Mouse (Mus musculus): Measurements from ENCODE around the gene Ift88. TPM values are rescaled to one million over a fixed set of nuclear protein-coding genes. Genes with fewer than 3 reads are reported as not detected.
A peak's percentile ranks its signal among the peaks of the same experiment; 100 is the strongest.

Ift88 gene
- polyA plus RNA-seq, 1 experiment from 2014 or later, result 13.0 TPM

- Histone ChIP-seq H3K9ac (ENCODE audit: low read length) (no peak overlapping the region), H3K27me3 (replicated peaks; ENCODE audit: control insufficient read depth, insufficient read depth, low read length) (no peaks in the 10 kb centered on the region), H3K9me3 (ENCODE audit: control insufficient read depth, low read length) (peaks cover 2% of the 10 kb centered on the region; the same call in 1 of the 2 replicates), H3K27ac (ENCODE audit: low read depth) (peak overlapping the region; percentile 80), H3K36me3 (ENCODE audit: control insufficient read depth, insufficient read depth, low read length) (no peaks in the 10 kb centered on the region), H3K4me2 (ENCODE audit: low read length) (no peak overlapping the region), H3K4me3 (ENCODE audit: low read depth, low read length) (no peak overlapping the region), H3K4me1 (replicated peaks; ENCODE audit: control insufficient read depth, insufficient read depth, low read length) (peaks cover 22% of the 10 kb centered on the region; the same call in 1 of the 2 replicates)
- DNase-seq (ENCODE audit: low spot score) (no peak), ATAC-seq (replicated peaks; ENCODE audit: low FRiP score, low TSS enrichment, low read depth) (no peak)
- WGBS, result 29% methylated on average over 16 of the region's 16 CpGs
Measured at GRCm38 (mm10) chr14:57537261-57538015, 113.6 kb downstream of the Ift88 start.

- H3K4me2 ChIP-seq (ENCODE audit: low read length), result no peak overlapping the region
- H3K9me3 ChIP-seq (ENCODE audit: control insufficient read depth, low read length), result peaks cover 2% of the 10 kb centered on the region; the same call in 1 of the 2 replicates
- ATAC-seq (replicated peaks; ENCODE audit: low FRiP score, low TSS enrichment, low read depth) (no peak), DNase-seq (ENCODE audit: low spot score) (no peak)
- peaks cover 13% of the 10 kb centered on the region; the same call in 1 of the 2 replicates for H3K4me1 ChIP-seq (replicated peaks; ENCODE audit: control insufficient read depth, insufficient read depth, low read length)
- H3K9ac ChIP-seq (ENCODE audit: low read length), result no peak overlapping the region
- no peak overlapping the region for H3K4me3 ChIP-seq (ENCODE audit: low read depth, low read length)
- 73% methylated on average over 11 of the region's 11 CpGs for WGBS
- no peak overlapping the region for H3K27ac ChIP-seq (ENCODE audit: low read depth)
- H3K36me3 ChIP-seq (ENCODE audit: control insufficient read depth, insufficient read depth, low read length), result no peaks in the 10 kb centered on the region
- H3K27me3 ChIP-seq (replicated peaks; ENCODE audit: control insufficient read depth, insufficient read depth, low read length), result no peaks in the 10 kb centered on the region
Measured at GRCm38 (mm10) chr14:57540683-57541082, 116.8 kb downstream of the Ift88 start.

- Histone ChIP-seq H3K27ac (ENCODE audit: low read depth) (no peak overlapping the region), H3K27me3 (replicated peaks; ENCODE audit: control insufficient read depth, insufficient read depth, low read length) (no peaks in the 10 kb centered on the region), H3K9ac (ENCODE audit: low read length) (no peak overlapping the region), H3K4me2 (ENCODE audit: low read length) (no peak overlapping the region), H3K4me1 (replicated peaks; ENCODE audit: control insufficient read depth, insufficient read depth, low read length) (peaks cover 5% of the 10 kb centered on the region; the same call in 1 of the 2 replicates), H3K4me3 (ENCODE audit: low read depth, low read length) (no peak overlapping the region), H3K9me3 (ENCODE audit: control insufficient read depth, low read length) (peaks cover 2% of the 10 kb centered on the region; the same call in 1 of the 2 replicates), H3K36me3 (ENCODE audit: control insufficient read depth, insufficient read depth, low read length) (no peaks in the 10 kb centered on the region)
- DNase-seq (ENCODE audit: low spot score) (no peak), ATAC-seq (replicated peaks; ENCODE audit: low FRiP score, low TSS enrichment, low read depth) (no peak)
- 78% methylated on average over 34 of the region's 34 CpGs for WGBS
Measured at GRCm38 (mm10) chr14:57542231-57542630, 118.4 kb downstream of the Ift88 start.

- Histone ChIP-seq H3K4me2 (ENCODE audit: low read length) (no peak overlapping the region), H3K27ac (ENCODE audit: low read depth) (no peak overlapping the region), H3K9ac (ENCODE audit: low read length) (no peak overlapping the region), H3K27me3 (replicated peaks; ENCODE audit: control insufficient read depth, insufficient read depth, low read length) (no peaks in the 10 kb centered on the region), H3K4me3 (ENCODE audit: low read depth, low read length) (no peak overlapping the region), H3K4me1 (replicated peaks; ENCODE audit: control insufficient read depth, insufficient read depth, low read length) (no peaks in the 10 kb centered on the region; the same call in 1 of the 2 replicates), H3K36me3 (ENCODE audit: control insufficient read depth, insufficient read depth, low read length) (no peaks in the 10 kb centered on the region), H3K9me3 (ENCODE audit: control insufficient read depth, low read length) (peaks cover 2% of the 10 kb centered on the region; the same call in 1 of the 2 replicates)
- WGBS, result 89% methylated on average over 13 of the region's 13 CpGs
- DNase-seq (ENCODE audit: low spot score), result no peak
- ATAC-seq (replicated peaks; ENCODE audit: low FRiP score, low TSS enrichment, low read depth), result no peak
Measured at GRCm38 (mm10) chr14:57543420-57544039, 119.7 kb downstream of the Ift88 start.

GRCm38 (mm10) chr14:57545526-57545925 is 121.7 kb downstream of the Ift88 start:
- H3K27me3 ChIP-seq (replicated peaks; ENCODE audit: control insufficient read depth, insufficient read depth, low read length), result no peaks in the 10 kb centered on the region
- no peak for DNase-seq (ENCODE audit: low spot score)
- peaks cover 2% of the 10 kb centered on the region; the same call in 1 of the 2 replicates for H3K9me3 ChIP-seq (ENCODE audit: control insufficient read depth, low read length)
- H3K9ac ChIP-seq (ENCODE audit: low read length), result no peak overlapping the region
- whole genome bisulfite sequencing, result 81% methylated on average over 17 of the region's 17 CpGs
- no peak overlapping the region for H3K4me2 ChIP-seq (ENCODE audit: low read length)
- peaks cover 10% of the 10 kb centered on the region; the same call in 1 of the 2 replicates for H3K36me3 ChIP-seq (ENCODE audit: control insufficient read depth, insufficient read depth, low read length)
- H3K4me1 ChIP-seq (replicated peaks; ENCODE audit: control insufficient read depth, insufficient read depth, low read length), result no peaks in the 10 kb centered on the region; the same call in 1 of the 2 replicates
- H3K27ac ChIP-seq (ENCODE audit: low read depth), result peak overlapping the region; percentile 84; the same call in 1 of the 2 replicates
- no peak overlapping the region for H3K4me3 ChIP-seq (ENCODE audit: low read depth, low read length)
- ATAC-seq (replicated peaks; ENCODE audit: low FRiP score, low TSS enrichment, low read depth), result no peak

GRCm38 (mm10) chr14:57546131-57546530 is 122.3 kb downstream of the Ift88 start:
- Histone ChIP-seq H3K27ac (ENCODE audit: low read depth) (peak overlapping the region; percentile 84), H3K4me3 (ENCODE audit: low read depth, low read length) (no peak overlapping the region), H3K4me2 (ENCODE audit: low read length) (no peak overlapping the region), H3K9ac (ENCODE audit: low read length) (no peak overlapping the region), H3K9me3 (ENCODE audit: control insufficient read depth, low read length) (peaks cover 2% of the 10 kb centered on the region; the same call in 1 of the 2 replicates), H3K4me1 (replicated peaks; ENCODE audit: control insufficient read depth, insufficient read depth, low read length) (no peaks in the 10 kb centered on the region; the same call in 1 of the 2 replicates), H3K36me3 (ENCODE audit: control insufficient read depth, insufficient read depth, low read length) (peaks cover 10% of the 10 kb centered on the region; the same call in 1 of the 2 replicates), H3K27me3 (replicated peaks; ENCODE audit: control insufficient read depth, insufficient read depth, low read length) (no peaks in the 10 kb centered on the region)
- WGBS, result 81% methylated on average over 8 of the region's 8 CpGs
- DNase-seq (ENCODE audit: low spot score) (no peak), ATAC-seq (replicated peaks; ENCODE audit: low FRiP score, low TSS enrichment, low read depth) (no peak)

- ATAC-seq (replicated peaks; ENCODE audit: low FRiP score, low TSS enrichment, low read depth) (peak; percentile 83), DNase-seq (ENCODE audit: low spot score) (peak; percentile 78)
- Histone ChIP-seq H3K9ac (ENCODE audit: low read length) (no peak overlapping the region), H3K36me3 (ENCODE audit: control insufficient read depth, insufficient read depth, low read length) (peaks cover 10% of the 10 kb centered on the region; the same call in 1 of the 2 replicates), H3K27ac (ENCODE audit: low read depth) (peak overlapping the region; percentile 84), H3K4me2 (ENCODE audit: low read length) (no peak overlapping the region), H3K27me3 (replicated peaks; ENCODE audit: control insufficient read depth, insufficient read depth, low read length) (no peaks in the 10 kb centered on the region), H3K9me3 (ENCODE audit: control insufficient read depth, low read length) (peaks cover 2% of the 10 kb centered on the region; the same call in 1 of the 2 replicates), H3K4me3 (ENCODE audit: low read depth, low read length) (no peak overlapping the region), H3K4me1 (replicated peaks; ENCODE audit: control insufficient read depth, insufficient read depth, low read length) (no peaks in the 10 kb centered on the region; the same call in 1 of the 2 replicates)
- WGBS, result 12% methylated on average over 13 of the region's 13 CpGs
Measured at GRCm38 (mm10) chr14:57546557-57547021, 122.7 kb downstream of the Ift88 start.

GRCm38 (mm10) chr14:57547062-57547461 is 123.2 kb downstream of the Ift88 start:
- no peak overlapping the region for H3K9ac ChIP-seq (ENCODE audit: low read length)
- no peaks in the 10 kb centered on the region for H3K27me3 ChIP-seq (replicated peaks; ENCODE audit: control insufficient read depth, insufficient read depth, low read length)
- WGBS, result 31% methylated on average over 5 of the region's 5 CpGs
- no peak overlapping the region for H3K4me2 ChIP-seq (ENCODE audit: low read length)
- peaks cover 2% of the 10 kb centered on the region; the same call in 1 of the 2 replicates for H3K9me3 ChIP-seq (ENCODE audit: control insufficient read depth, low read length)
- ATAC-seq (replicated peaks; ENCODE audit: low FRiP score, low TSS enrichment, low read depth) (peak; percentile 50; the same call in 1 of the 2 replicates), DNase-seq (ENCODE audit: low spot score) (no peak)
- no peaks in the 10 kb centered on the region; the same call in 1 of the 2 replicates for H3K4me1 ChIP-seq (replicated peaks; ENCODE audit: control insufficient read depth, insufficient read depth, low read length)
- peaks cover 10% of the 10 kb centered on the region; the same call in 1 of the 2 replicates for H3K36me3 ChIP-seq (ENCODE audit: control insufficient read depth, insufficient read depth, low read length)
- H3K4me3 ChIP-seq (ENCODE audit: low read depth, low read length), result no peak overlapping the region
- H3K27ac ChIP-seq (ENCODE audit: low read depth), result peak overlapping the region; percentile 84
